Mouse (Mus musculus) intestine, embryonic 14.5 days (tissue): ENCODE results near the gene Ankrd9. TPM values are rescaled to one million over a fixed set of nuclear protein-coding genes. Genes with fewer than 3 reads are reported as not detected.
A peak's percentile ranks its signal among the peaks of the same experiment; 100 is the strongest.

Source experiments
- ATAC-seq: fragments of 200-750 bp; cut with Nextera tagmentation; replicated peaks from 2 replicates; pipeline ENCODE4 v1.8.0; 2017; ENCODE audit warnings: low read depth, moderate number of reproducible peaks, moderate TSS enrichment, moderate library complexity; ENCODE audit not compliant: low FRiP score, low TSS enrichment
- DNase-seq: peaks from one replicate; pipeline ENCODE4 v3.0.0-alpha.2; 2018; ENCODE audit warnings: low spot score
- H3K27ac ChIP-seq: fragments of 300-500 bp; sonication (generic); 2 replicates; pipeline ENCODE4 v1.5.1; 2014; ENCODE audit warnings: low read depth, mild to moderate bottlenecking, control low read depth
- H3K27me3 ChIP-seq: fragments of 300-500 bp; sonication (generic); replicated peaks from 2 replicates; pipeline ENCODE4 v1.6.1; 2014; ENCODE audit warnings: low read length, control low read depth; ENCODE audit not compliant: control insufficient read depth, insufficient read depth
- H3K36me3 ChIP-seq: fragments of 300-500 bp; sonication (generic); 2 replicates; pipeline ENCODE4 v1.6.1; 2014; ENCODE audit warnings: low read length, control low read depth; ENCODE audit not compliant: control insufficient read depth, insufficient read depth
- H3K4me1 ChIP-seq: fragments of 300-500 bp; sonication (generic); replicated peaks from 2 replicates; pipeline ENCODE4 v1.6.1; 2014; ENCODE audit warnings: low read length, control low read depth, mixed read lengths; ENCODE audit not compliant: control insufficient read depth, insufficient read depth
- H3K4me2 ChIP-seq: fragments of 300-500 bp; sonication (generic); 2 replicates; pipeline ENCODE4 v1.6.1; 2014; ENCODE audit warnings: low read length
- H3K4me3 ChIP-seq: fragments of 300-500 bp; sonication (generic); 2 replicates; pipeline ENCODE4 v1.5.1; 2014; ENCODE audit warnings: low read depth, low read length, control low read depth, mixed read lengths
- H3K9ac ChIP-seq: fragments of 300-500 bp; sonication (generic); 2 replicates; pipeline ENCODE4 v1.6.1; 2014; ENCODE audit warnings: mild to moderate bottlenecking, low read length
- H3K9me3 ChIP-seq: fragments of 300-500 bp; sonication (generic); 2 replicates; pipeline ENCODE4 v1.6.1; 2016; ENCODE audit warnings: low read length, control low read depth; ENCODE audit not compliant: control insufficient read depth
- WGBS: fragments of 180-500 bp; shearing (Covaris S2); extraction: QIAGEN DNeasy Blood & Tissue Kit; methylation state at CpG from one replicate; pipeline ENCODE4 v1.1.7; 2014; 5-methylcytosine and 5-hydroxymethylcytosine counted together
- polyA plus RNA-seq: library from polyadenylated mRNA; unstranded; fragments of >200 nt; fragmentation: Nextera tagmentation; extraction: Ambion mirVana; gene quantifications from 2 replicates; pipeline ENCODE4 v1.2.1, GENCODE M21; 2014

Ankrd9 gene
- polyA plus RNA-seq, 1 experiment from 2014 or later, result 17.8 TPM

GRCm38 (mm10) chr12:111007134-111008103 is 28.6 kb upstream of the Ankrd9 start:
- WGBS, result 55% methylated on average over 14 of the region's 14 CpGs
- Histone ChIP-seq H3K27me3 (no peaks in the 10 kb centered on the region), H3K4me2 (no peak overlapping the region), H3K4me3 (no peak overlapping the region), H3K9me3 (no peaks in the 10 kb centered on the region), H3K27ac (peak overlapping the region; percentile 86), H3K9ac (no peak overlapping the region; the same call in 1 of the 2 replicates), H3K4me1 (peaks cover 45% of the 10 kb centered on the region), H3K36me3 (no peaks in the 10 kb centered on the region)
- ATAC-seq (peak; percentile 82), DNase-seq (peak; percentile 75)

GRCm38 (mm10) chr12:111006339-111006738 is 27.5 kb upstream of the Ankrd9 start:
- Histone ChIP-seq H3K4me1 (peaks cover 42% of the 10 kb centered on the region), H3K4me2 (no peak overlapping the region), H3K9me3 (no peaks in the 10 kb centered on the region), H3K4me3 (no peak overlapping the region), H3K27ac (peak overlapping the region; percentile 86; the same call in 1 of the 2 replicates), H3K9ac (no peak overlapping the region), H3K36me3 (no peaks in the 10 kb centered on the region), H3K27me3 (no peaks in the 10 kb centered on the region)
- peak; percentile 29 for ATAC-seq
- WGBS, result 26% methylated on average over 5 of the region's 5 CpGs
- DNase-seq, result no peak

GRCm38 (mm10) chr12:111005803-111006202 is 27.0 kb upstream of the Ankrd9 start:
- H3K4me3 ChIP-seq, result no peak overlapping the region
- DNase-seq (no peak), ATAC-seq (0 out of 2 replicates have a peak, but pooled peaks have one; percentile 0)
- H3K9me3 ChIP-seq, result no peaks in the 10 kb centered on the region
- WGBS, result 59% methylated on average over 6 of the region's 6 CpGs
- no peaks in the 10 kb centered on the region for H3K36me3 ChIP-seq
- no peak overlapping the region for H3K9ac ChIP-seq
- H3K4me2 ChIP-seq, result no peak overlapping the region
- H3K27me3 ChIP-seq, result no peaks in the 10 kb centered on the region
- peak overlapping the region; percentile 33; the same call in 1 of the 2 replicates for H3K27ac ChIP-seq
- peaks cover 41% of the 10 kb centered on the region for H3K4me1 ChIP-seq

- H3K9me3 ChIP-seq, result no peaks in the 10 kb centered on the region
- H3K4me1 ChIP-seq, result peaks cover 37% of the 10 kb centered on the region
- H3K4me3 ChIP-seq, result no peak overlapping the region
- no peak overlapping the region for H3K4me2 ChIP-seq
- WGBS, result 76% methylated on average over 9 of the region's 9 CpGs
- no peak for DNase-seq
- H3K27ac ChIP-seq, result no peak overlapping the region
- ATAC-seq, result no peak
- no peak overlapping the region for H3K9ac ChIP-seq
- H3K36me3 ChIP-seq, result no peaks in the 10 kb centered on the region
- no peaks in the 10 kb centered on the region for H3K27me3 ChIP-seq
Measured at GRCm38 (mm10) chr12:111004142-111004541, 25.3 kb upstream of the Ankrd9 start.

- Histone ChIP-seq H3K27ac (no peak overlapping the region), H3K4me3 (no peak overlapping the region), H3K9ac (no peak overlapping the region), H3K4me1 (peaks cover 5% of the 10 kb centered on the region), H3K36me3 (no peaks in the 10 kb centered on the region), H3K9me3 (no peaks in the 10 kb centered on the region), H3K4me2 (no peak overlapping the region), H3K27me3 (no peaks in the 10 kb centered on the region)
- ATAC-seq (no peak), DNase-seq (no peak)
- 89% methylated on average over 7 of the region's 7 CpGs for WGBS
Measured at GRCm38 (mm10) chr12:111000956-111001355, 22.1 kb upstream of the Ankrd9 start.

GRCm38 (mm10) chr12:110999820-111000219 is 21.0 kb upstream of the Ankrd9 start:
- ATAC-seq, result no peak
- no peak for DNase-seq
- 86% methylated on average over 2 of the region's 2 CpGs for WGBS

GRCm38 (mm10) chr12:110998092-110998491 is 19.3 kb upstream of the Ankrd9 start:
- Histone ChIP-seq H3K27me3 (no peaks in the 10 kb centered on the region), H3K36me3 (no peaks in the 10 kb centered on the region), H3K27ac (no peak overlapping the region), H3K9me3 (no peaks in the 10 kb centered on the region), H3K4me1 (0 out of 2 replicates have a peak, but pooled peaks cover 6% of the 10 kb centered on the region), H3K9ac (no peak overlapping the region), H3K4me2 (no peak overlapping the region), H3K4me3 (no peak overlapping the region)
- 96% methylated on average over 11 of the region's 11 CpGs for WGBS
- ATAC-seq (no peak), DNase-seq (no peak)

More at GRCm38 (mm10) chr12:110999820-111000219, 21.0 kb upstream of the Ankrd9 start:
- Histone ChIP-seq H3K27ac (no peak overlapping the region), H3K9ac (no peak overlapping the region), H3K4me3 (no peak overlapping the region), H3K27me3 (no peaks in the 10 kb centered on the region), H3K9me3 (no peaks in the 10 kb centered on the region), H3K4me1 (no peaks in the 10 kb centered on the region), H3K4me2 (no peak overlapping the region), H3K36me3 (no peaks in the 10 kb centered on the region)

- Histone ChIP-seq H3K27ac (no peak overlapping the region; the same call in 1 of the 2 replicates), H3K36me3 (no peaks in the 10 kb centered on the region), H3K4me3 (no peak overlapping the region), H3K4me2 (no peak overlapping the region), H3K27me3 (no peaks in the 10 kb centered on the region), H3K9ac (no peak overlapping the region), H3K9me3 (no peaks in the 10 kb centered on the region), H3K4me1 (0 out of 2 replicates have a peak, but pooled peaks cover 9% of the 10 kb centered on the region)
- WGBS, result 34% methylated on average over 12 of the region's 12 CpGs
- DNase-seq (no peak), ATAC-seq (no peak)
Measured at GRCm38 (mm10) chr12:110994666-110995065, 15.8 kb upstream of the Ankrd9 start.
